Mouse (Mus musculus): ENCODE data around the gene Pnkd. TPM values are rescaled to one million over a fixed set of nuclear protein-coding genes. Genes with fewer than 3 reads are reported as not detected.
"Not testable (repeated sequence)": the region's sequence is repeated elsewhere in the genome, so short reads cannot be mapped to it uniquely, and the experiment has no call there.

Gene Pnkd
- total and polyA plus RNA-seq, 3 experiments, result 61.1 to 106 (median 85.1) TPM

GRCm38 (mm10) chr1:74296477-74296876 lies 11.7 kb downstream of the Pnkd start:
- DNase-seq, result peak; percentile 46

- DNase-seq, result peak; percentile 92
These were observed 12.5 kb downstream of the Pnkd start for GRCm38 (mm10) chr1:74297269-74297668.

GRCm38 (mm10) chr1:74298157-74298750 lies 13.5 kb downstream of the Pnkd start:
- DNase-seq, result no peak

- peak; percentile 67 for DNase-seq
These were observed 14.3 kb downstream of the Pnkd start for GRCm38 (mm10) chr1:74298996-74299395.

- DNase-seq, result no peak
These were observed 15.8 kb downstream of the Pnkd start for GRCm38 (mm10) chr1:74300347-74301110.

GRCm38 (mm10) chr1:74302229-74302628 lies 17.5 kb downstream of the Pnkd start:
- DNase-seq, result no peak

- no peak for DNase-seq
These were observed 18.1 kb downstream of the Pnkd start for GRCm38 (mm10) chr1:74302835-74303234.

GRCm38 (mm10) chr1:74303509-74304338 lies 19.0 kb downstream of the Pnkd start:
- DNase-seq, result peak; percentile 92

GRCm38 (mm10) chr1:74304339-74304790 lies 19.6 kb downstream of the Pnkd start:
- no peak for DNase-seq

- DNase-seq, result no peak
These were observed 20.2 kb downstream of the Pnkd start for GRCm38 (mm10) chr1:74304946-74305345.

GRCm38 (mm10) chr1:74305522-74305921 lies 20.8 kb downstream of the Pnkd start, which contains the start of gene Tmbim1:
Gene Tmbim1, minus strand, starts transcription at chr1:74305622.
- DNase-seq, result no peak

- DNase-seq, result no peak
These were observed 22.4 kb downstream of the Pnkd start for GRCm38 (mm10) chr1:74307146-74307545.

GRCm38 (mm10) chr1:74308001-74308964 lies 23.6 kb downstream of the Pnkd start:
- DNase-seq, result no peak

GRCm38 (mm10) chr1:74309767-74310166 lies 25.0 kb downstream of the Pnkd start:
- DNase-seq, result no peak

GRCm38 (mm10) chr1:74313049-74313692 lies 28.4 kb downstream of the Pnkd start:
- DNase-seq, result peak; percentile 68

- DNase-seq, result no peak
These were observed 30.1 kb downstream of the Pnkd start for GRCm38 (mm10) chr1:74314796-74315195.

- DNase-seq, result no peak
These were observed 31.5 kb downstream of the Pnkd start for GRCm38 (mm10) chr1:74316114-74316827.

- no peak for DNase-seq
These were observed 34.0 kb downstream of the Pnkd start for GRCm38 (mm10) chr1:74318711-74319110.

- DNase-seq, result no peak
These were observed 36.7 kb downstream of the Pnkd start for GRCm38 (mm10) chr1:74321396-74321795.

- DNase-seq, result not testable (repeated sequence)
These were observed 42.2 kb downstream of the Pnkd start for GRCm38 (mm10) chr1:74326916-74327315.
